Mouse (Mus musculus) cerebellum, postnatal 25 days (tissue): ENCODE measurements around the gene Itgad.

Experiments
- DNase-seq, 2 experiments: peaks; one replicate each; pipeline ENCODE4 v3.0.0; 2021; ENCODE audit warnings: mixed read lengths in 2 of 2

Gene Itgad

DNA sequence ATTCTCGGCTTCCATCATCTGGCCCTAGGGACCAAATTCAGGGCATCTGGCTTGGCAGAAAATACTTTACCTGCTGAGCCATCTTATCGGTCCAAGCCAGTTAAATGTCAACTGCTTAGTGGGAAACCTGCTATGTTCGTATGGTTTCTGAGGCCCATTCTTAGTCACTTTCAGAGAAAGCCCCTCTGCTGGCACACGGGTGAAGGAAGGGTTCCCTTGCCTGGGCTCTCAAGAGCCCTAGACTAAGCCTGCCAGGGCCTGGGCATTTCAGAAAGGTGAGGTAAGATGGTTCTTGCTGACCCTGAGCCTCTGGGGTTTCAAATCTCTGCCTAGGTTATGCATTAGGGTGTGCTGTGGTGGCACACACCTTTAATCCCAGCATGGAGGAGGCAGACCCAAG lies 91.4 kb downstream of the Itgad start:
- DNase-seq, result peak in 1 of 2 experiments; percentile 27

DNA sequence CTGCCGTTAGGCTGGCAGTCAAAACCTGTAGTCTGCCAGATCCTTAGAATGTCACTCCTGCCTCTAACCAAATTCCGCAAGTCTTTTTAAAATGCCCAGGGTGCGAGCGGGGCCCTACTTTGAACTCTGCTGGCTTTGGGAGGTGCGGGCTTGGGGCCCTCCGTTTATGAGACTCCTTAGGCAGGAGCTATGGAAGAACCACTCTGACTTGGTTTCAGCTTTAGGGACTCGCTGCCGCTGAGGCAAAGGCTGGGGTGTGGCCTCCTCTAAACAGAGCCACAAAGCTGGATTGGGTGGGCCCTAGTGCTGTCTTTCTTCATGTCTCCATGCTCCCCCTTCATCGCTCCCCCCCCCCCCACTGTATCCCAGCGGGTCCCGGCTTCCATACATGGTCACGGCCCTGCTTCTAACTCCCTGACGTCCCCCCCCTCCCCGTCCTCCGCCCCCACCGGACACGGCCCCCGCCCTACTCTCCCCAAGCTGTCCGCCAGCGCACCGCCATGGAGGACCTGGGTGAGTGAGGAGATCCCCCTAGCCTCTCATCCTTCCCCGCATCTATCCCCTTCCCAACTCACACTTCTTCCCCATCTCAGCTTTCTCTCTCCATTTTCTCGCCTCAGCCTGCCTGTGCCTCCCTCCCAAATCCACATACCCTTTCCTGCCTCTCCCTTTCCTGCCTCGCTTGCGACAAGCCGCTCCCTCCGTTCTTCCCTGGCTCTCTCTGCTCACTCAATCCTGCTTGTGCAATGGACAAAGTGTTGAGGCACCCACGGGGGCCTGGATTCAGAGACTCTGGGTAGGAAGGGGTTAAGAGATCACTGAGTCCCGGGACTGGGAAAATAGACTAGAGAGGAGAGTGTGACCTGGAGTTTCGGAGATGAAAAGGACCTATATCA lies 92.6 kb downstream of the Itgad start, which contains the start of gene Tgfb1i1:
Tgfb1i1 (plus strand) TSS at position 317 of the 896 bp plus-strand sequence.
- DNase-seq, result peak; percentile 73 to 76

DNA sequence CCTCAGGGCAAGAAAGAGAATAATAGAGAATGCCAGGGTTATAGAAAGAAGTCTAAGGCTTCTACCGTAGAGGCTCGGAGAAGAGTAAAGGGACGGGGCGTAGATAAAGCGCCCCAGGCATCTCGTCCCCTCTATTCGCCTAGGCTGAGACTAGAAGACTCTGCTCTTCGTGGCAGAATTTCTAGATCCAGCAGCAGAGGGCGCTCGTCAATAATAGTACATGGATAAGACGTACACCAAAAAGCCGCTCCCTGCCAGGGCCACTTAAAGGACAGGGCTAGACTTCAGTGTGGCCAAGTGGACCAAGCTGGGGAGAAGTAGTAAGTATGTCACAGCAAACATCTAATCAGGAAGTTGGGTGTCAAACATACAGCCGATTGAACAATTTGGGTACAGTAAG lies 93.3 kb downstream of the Itgad start:
- peak; percentile 90 to 94 for DNase-seq

DNA sequence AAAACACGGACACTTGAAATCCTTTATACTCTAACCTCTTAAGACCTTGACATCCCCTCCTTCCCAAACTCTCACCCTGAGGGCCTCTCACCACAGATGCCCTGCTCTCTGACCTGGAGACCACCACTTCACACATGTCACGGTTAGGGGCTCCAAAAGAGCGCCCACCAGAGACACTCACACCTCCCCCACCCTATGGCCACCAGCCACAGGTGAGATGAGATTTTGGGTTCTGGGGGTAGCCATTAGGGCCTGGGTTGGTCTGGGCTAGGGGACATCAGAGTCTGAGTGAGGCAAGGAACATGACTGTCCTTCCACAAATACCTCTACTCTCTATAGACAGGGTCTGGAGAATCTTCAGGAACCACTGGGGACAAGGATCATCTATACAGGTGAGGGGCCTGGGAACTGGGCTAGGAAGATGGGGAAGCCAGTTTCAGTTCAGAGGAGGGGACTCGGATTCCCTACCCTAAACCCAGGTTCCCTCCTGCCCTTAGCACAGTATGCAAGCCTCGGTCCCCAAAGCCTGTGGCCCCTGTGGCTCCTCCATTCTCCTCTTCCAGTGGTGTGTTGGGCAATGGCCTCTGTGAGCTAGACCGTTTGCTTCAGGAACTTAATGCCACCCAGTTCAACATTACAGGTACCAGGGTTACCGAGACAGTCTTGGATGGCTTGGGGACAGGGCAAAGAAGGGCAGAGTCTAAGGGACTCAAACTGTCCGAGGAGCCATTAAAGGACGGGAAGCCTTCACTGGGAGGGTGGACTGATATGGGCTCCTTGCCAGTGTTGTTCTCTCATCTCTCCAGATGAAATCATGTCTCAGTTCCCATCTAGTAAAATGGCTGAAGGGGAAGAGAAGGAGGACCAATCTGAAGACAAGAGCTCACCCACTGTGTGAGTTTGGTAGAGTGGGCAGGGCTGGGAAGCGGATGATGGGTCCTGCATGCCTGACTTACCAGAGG lies 94.2 kb downstream of the Itgad start:
- DNase-seq, result no peak

DNA sequence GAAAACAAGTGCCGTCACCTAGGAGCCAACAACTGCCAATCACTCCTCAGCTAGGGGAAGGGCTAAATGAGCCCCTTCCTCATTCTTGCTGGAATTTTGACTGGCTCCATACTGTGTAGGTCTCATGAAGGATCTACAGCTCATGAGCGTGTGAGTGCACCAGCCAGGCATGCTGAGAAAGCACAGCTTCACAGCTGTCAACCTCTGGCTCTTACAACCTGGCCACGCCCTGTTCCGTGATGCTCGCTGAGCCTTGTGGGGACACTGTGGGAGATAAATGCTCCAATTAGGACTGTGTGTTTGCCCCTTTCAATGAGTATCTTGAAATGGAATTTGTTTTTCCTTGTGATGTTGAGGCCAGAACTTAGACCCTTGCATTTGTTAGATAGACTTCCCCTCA lies 95.8 kb downstream of the Itgad start:
- DNase-seq, result no peak

DNA sequence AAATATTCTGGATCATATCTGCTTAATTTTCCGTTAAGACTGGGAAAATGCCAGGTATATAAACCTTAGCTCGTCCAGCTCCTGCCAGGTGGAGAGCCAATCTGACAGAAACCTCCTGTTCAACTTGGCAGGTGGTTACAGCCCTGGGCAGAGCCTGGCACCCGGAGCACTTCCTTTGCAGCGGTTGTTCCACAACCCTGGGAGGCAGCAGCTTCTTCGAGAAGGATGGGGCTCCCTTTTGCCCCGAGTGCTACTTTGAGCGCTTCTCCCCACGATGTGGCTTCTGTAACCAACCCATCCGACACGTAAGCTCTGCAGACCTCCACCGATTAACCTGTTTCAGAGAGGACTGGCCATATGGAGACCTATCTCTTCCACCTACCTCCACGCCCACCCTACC lies 97.8 kb downstream of the Itgad start:
- peak; percentile 62 to 69 for DNase-seq

DNA sequence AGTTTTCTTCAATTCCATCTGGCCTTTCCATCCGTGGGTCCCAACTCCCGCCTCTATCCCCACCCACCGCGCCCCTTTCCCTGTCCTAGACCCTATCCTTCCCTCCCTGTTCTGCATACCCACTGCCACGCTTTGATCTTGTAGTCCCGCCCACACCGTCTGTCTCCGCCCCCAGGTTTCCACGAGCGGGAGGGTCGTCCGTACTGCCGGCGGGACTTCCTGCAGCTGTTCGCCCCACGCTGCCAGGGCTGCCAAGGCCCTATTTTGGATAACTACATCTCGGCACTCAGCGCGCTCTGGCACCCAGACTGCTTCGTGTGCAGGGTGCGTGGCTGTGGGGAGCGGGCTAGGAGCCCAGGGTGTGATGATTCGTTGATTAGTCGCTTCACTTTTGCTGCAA lies 98.4 kb downstream of the Itgad start:
- DNase-seq, result peak in 1 of 2 experiments; percentile 35

DNA sequence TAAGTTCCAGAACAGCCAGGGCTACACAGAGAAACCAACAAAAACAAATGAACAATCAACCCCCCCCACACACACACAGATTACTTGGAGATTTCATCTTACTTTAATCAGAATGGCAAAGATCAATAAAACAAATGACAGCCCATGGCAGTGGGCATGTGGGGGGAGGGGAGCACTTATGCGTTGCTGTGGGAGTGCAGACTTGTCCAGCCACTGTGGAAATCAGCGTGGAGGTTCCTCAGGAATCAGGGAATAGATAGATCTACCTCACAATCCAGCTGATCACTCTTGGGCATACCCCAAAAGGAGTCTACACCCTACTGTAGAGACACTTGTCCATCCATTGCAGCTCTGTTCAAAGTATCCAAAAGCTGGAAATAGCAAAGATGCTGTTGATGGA lies 100.8 kb downstream of the Itgad start:
- DNase-seq, result no peak

DNA sequence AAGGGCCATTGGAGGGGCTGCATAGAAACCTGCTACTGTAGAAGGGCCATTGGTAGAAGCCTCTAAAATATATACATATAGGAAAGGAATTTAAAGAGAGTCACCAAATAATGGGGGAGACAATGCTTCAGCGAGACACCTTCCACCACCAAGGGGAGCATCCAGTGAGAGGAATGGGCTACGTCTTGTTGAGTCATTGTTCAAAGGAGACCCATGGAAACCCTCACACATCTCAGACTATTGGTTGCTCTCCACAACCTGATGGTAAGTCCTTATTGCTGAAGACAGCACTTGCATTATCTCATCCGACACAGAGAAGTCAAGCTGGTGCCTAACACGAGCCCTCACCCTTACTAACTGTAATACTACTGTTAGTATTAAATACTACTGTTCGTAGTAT lies 101.6 kb downstream of the Itgad start:
- no peak for DNase-seq

DNA sequence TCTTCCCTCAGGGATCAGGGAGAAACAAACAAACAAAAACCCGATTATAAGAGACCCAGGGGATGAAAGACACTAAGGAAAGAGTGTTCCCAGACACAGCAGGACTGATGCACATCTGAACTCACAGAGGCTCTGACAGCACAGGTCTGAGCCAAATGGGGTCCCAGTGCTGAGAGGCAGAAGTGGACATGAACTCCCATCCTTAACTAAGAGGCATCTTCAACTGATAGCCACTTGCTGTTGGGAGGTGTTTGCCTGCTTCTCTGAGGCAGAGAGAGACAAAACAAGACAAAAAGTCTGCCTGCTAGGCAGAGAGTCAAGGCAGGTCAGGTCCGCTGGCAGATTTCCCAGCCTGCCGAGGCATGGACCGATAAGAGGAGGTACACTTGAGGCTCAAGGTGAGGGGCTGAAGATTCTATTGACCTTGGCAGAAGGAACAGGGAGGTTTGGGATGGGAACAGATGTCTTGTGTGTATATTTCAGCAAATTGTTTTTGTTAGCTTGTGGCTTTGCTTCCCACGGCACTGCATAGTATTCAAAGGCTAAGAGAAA lies 102.7 kb downstream of the Itgad start:
- peak in 1 of 2 experiments; percentile 23 for DNase-seq

DNA sequence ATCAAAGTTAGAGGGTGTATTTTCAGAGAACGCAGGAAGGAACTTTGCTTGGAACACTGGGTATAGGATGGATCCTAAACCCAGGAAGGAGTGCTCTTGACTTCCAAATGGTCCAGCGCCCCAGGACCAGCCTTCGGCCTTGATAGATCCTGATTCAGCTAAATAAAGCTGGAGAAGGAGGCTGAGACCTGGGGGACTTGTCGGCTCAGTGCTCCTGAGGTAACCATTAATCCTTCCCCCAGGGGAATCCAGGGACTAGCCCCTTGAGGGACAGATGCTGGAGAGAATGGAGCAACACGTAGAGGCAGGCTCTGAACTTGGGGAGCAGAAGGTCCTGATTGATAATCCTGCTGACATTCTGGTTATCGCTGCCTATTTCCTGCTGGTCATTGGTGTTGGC lies 111.2 kb downstream of the Itgad start, which contains the start of gene Slc5a2:
Slc5a2 (plus strand) TSS at position 247 of the 400 bp plus-strand sequence.
- no peak for DNase-seq

DNA sequence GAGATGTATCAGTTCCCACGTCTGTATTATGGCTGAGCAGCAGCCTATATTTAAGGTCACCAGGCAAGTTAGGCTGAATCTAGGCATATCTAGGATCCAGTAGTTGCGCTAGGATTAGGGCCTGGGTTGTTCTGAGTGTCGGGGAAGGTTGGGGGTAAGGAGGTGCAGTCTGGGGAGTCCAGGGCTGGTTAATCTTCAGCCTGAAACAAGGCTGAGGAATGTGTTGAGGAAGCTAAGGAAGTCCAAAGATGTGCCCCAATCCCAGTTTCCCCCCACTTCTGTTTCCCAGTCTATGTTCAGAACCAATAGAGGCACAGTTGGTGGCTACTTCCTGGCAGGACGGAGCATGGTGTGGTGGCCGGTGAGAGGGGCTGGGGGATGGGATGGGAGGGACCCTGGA lies 111.9 kb downstream of the Itgad start:
- DNase-seq, result no peak

DNA sequence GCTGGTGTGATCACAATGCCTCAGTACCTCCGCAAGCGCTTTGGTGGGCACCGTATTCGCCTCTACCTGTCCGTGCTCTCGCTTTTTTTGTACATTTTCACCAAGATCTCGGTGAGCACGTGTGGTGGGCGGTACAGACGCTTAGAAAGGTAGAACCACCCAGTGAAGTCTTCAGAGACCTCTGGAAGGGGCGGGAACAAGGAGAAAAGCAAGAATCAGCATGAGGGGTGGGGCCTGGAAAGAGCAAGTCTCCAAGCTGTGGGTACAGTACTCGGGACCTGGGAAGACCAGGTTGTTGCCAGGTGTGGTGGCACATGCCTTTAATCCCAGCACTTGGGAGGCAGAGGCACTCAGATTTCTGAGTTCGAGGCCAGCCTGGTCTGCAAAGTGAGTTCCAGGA lies 113.2 kb downstream of the Itgad start:
- DNase-seq, result no peak

DNA sequence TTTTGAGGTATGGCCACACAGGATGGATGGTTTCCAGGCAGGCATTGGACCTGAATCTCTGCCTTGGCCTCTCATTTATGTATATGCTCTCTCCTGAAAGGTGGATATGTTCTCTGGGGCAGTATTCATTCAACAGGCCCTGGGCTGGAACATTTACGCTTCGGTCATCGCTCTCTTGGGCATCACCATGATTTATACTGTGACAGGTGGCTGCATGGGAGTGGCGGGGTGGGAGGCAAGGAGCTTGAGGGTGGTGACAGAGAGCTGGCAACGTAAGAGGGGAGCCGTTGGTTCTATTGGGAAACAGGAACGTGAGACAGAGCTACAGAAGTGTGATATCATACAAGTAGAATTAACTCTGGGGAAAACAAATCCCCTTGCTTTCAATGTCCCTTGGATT lies 113.6 kb downstream of the Itgad start:
- no peak for DNase-seq

DNA sequence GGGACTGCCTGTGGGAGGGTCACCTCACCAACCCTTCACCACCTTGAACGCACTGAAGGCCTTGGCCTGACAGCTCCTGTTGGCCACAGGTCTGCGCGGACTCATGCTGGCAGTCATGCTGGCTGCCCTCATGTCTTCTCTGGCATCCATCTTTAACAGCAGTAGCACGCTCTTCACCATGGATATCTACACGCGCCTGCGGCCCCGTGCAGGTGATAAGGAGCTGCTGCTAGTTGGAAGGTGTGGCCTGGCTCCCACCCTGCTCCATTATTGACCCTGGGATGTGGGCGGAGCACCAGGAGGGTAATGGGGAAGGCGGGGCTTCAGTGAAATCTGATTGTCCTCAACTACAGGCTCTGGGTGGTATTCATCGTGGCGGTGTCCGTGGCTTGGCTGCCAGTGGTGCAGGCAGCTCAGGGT lies 116.3 kb downstream of the Itgad start:
- DNase-seq, result peak; percentile 75

DNA sequence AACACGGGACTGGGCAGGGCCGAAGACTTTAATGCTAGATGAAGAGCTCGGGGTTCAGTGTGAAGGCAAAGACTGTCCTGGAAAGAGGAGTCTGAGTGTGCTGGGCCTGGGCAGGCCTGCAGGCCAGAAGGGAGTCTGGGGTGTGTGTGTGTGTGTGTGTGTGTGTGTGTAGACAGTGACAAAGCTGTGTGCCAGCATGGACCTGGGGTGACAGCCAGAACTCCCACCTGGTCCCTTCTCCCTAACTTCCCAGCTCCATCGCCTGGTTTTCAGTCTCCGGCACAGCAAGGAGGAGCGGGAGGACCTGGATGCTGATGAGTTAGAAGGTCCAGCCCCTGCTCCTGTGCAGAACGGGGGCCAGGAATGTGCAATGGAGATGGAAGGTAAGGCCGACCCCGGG lies 117.3 kb downstream of the Itgad start:
- peak; percentile 59 to 70 for DNase-seq
